Comparison of ENCODE assay signal across 27 mouse cellular contexts in the genomic region with DNA sequence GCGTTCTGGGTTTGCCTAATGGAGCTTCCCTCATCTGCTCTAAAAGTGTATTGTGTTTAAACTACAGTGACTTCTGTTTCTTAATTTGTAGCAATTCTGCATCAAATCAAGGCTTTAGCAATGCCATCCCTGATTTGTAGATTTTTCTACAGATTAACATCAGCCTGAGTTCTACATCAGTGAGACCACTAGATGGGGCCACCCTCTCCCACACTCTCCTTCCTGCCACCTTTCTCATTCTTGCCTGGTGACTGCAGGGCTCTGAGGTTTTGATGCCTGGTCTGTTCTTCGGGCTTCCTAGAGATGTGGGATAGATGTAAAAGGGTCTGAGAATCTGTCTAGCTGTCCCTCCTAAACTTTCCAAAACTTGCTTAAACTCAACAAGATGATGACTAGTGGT. TPM values are rescaled to one million over a fixed set of nuclear protein-coding genes. Genes with fewer than 3 reads are reported as not detected.
A peak's percentile ranks its signal among the peaks of the same experiment; 100 is the strongest.
DNase-seq lines count a peak whose midpoint lies in the region; ATAC-seq and TF ChIP-seq lines count a peak whose summit lies in the region.
"Had no signal": no experiment of that assay in that cellular context is flagged by ENCODE, and none has a peak within 500 bp of the region (broad histone marks: within the 10 kb centered on the region; RNA-seq: fewer than 3 reads in every experiment).

No protein-coding gene starts in this region.

- H3K4me3 ChIP-seq in intestine, postnatal 0 days (ENCODE audit: low read depth, low read length): no peak overlapping the region
- H3K4me3 ChIP-seq in intestine, embryonic 16.5 days (ENCODE audit: low read length): no peak overlapping the region
- no peak overlapping the region for H3K4me3 ChIP-seq in E14TG2a.4 (replicated peaks; ENCODE audit: low read length)
- H3K4me3 ChIP-seq: embryonic facial prominence, embryonic 10.5 days; heart, embryonic 10.5 days; hindbrain, embryonic 15.5 days; intestine, embryonic 15.5 days; stomach, embryonic 15.5 days had no signal

- no peak overlapping the region for H3K27ac ChIP-seq in intestine, postnatal 0 days (ENCODE audit: low read depth, low read length)
- no peak overlapping the region for H3K27ac ChIP-seq in intestine, embryonic 16.5 days (ENCODE audit: low read length)
- H3K27ac ChIP-seq: embryonic facial prominence, embryonic 10.5 days; heart, embryonic 10.5 days; hindbrain, embryonic 15.5 days; intestine, embryonic 15.5 days; macrophage; stomach, embryonic 15.5 days had no signal

- no peaks in the 10 kb centered on the region for H3K4me1 ChIP-seq in intestine, postnatal 0 days (replicated peaks; ENCODE audit: control insufficient read depth, insufficient read depth, low read length)
- H3K4me1 ChIP-seq in intestine, embryonic 16.5 days (ENCODE audit: control insufficient read depth, insufficient read depth, low read length): no peaks in the 10 kb centered on the region
- H3K4me1 ChIP-seq in E14TG2a.4 (replicated peaks; ENCODE audit: low read depth, low read length): no peaks in the 10 kb centered on the region
- H3K4me1 ChIP-seq: embryonic facial prominence, embryonic 10.5 days; heart, embryonic 10.5 days; hindbrain, embryonic 15.5 days; intestine, embryonic 15.5 days; stomach, embryonic 15.5 days had no signal

- no peak overlapping the region for H3K4me2 ChIP-seq in intestine, postnatal 0 days (replicated peaks; ENCODE audit: low read depth)
- H3K4me2 ChIP-seq in intestine, embryonic 16.5 days (ENCODE audit: low read depth, low read length): no peak overlapping the region
- H3K4me2 ChIP-seq: hindbrain, embryonic 15.5 days; intestine, embryonic 15.5 days; stomach, embryonic 15.5 days had no signal

- H3K27me3 ChIP-seq in intestine, postnatal 0 days (replicated peaks; ENCODE audit: control insufficient read depth, insufficient read depth, low read length): no peaks in the 10 kb centered on the region
- H3K27me3 ChIP-seq in intestine, embryonic 16.5 days (replicated peaks; ENCODE audit: control insufficient read depth, insufficient read depth, low read length): no peaks in the 10 kb centered on the region
- H3K27me3 ChIP-seq in E14TG2a.4 (ENCODE audit: insufficient read depth, low read length): no peaks in the 10 kb centered on the region
- H3K27me3 ChIP-seq: hindbrain, embryonic 15.5 days; intestine, embryonic 15.5 days; stomach, embryonic 15.5 days had no signal

- 71% methylated on average over 2 of the region's 2 CpGs for WGBS in intestine, postnatal 0 days
- 85% methylated on average over 2 of the region's 2 CpGs for WGBS in intestine, embryonic 16.5 days

- H3K9me3 ChIP-seq in intestine, postnatal 0 days (ENCODE audit: control insufficient read depth): no peaks in the 10 kb centered on the region
- no peaks in the 10 kb centered on the region for H3K9me3 ChIP-seq in intestine, embryonic 16.5 days (ENCODE audit: control insufficient read depth, low read length)
- H3K9me3 ChIP-seq in E14TG2a.4 (ENCODE audit: low read length): no peaks in the 10 kb centered on the region
- H3K9me3 ChIP-seq: embryonic facial prominence, embryonic 10.5 days; heart, embryonic 10.5 days; hindbrain, embryonic 15.5 days; intestine, embryonic 15.5 days; stomach, embryonic 15.5 days had no signal

- no peak for ATAC-seq in intestine, postnatal 0 days
- no peak for ATAC-seq in intestine, embryonic 16.5 days
- ATAC-seq: activated CD4-positive, CD25-positive, alpha-beta regulatory T cell, adult 4 months; forebrain, embryonic 16.5 days; intestine, embryonic 15.5 days; midbrain, embryonic 16.5 days had no signal

- DNase-seq in lung, postnatal 36 days: peak; percentile 1
- DNase-seq in lung, postnatal 25 days (ENCODE audit: low spot score): no peak
- DNase-seq in right cerebral cortex, postnatal 25 days: no peak
- DNase-seq in layer of hippocampus, adult 8-10 months (ENCODE audit: low spot score in 2 of 2): no peak
- DNase-seq: adrenal gland, postnatal 10 days; cerebellum, adult 2 months; heart, postnatal 4 days; left cerebral cortex, postnatal 4 days; thymus, adult 18-20 months; thymus, postnatal 36 days had no signal

- TF ChIP-seq CTCF in intestine, postnatal 0 days (IDR thresholded peaks at IDR 0.05; ENCODE audit: low read depth): peak; percentile 41; the same call in 1 of the 2 replicates
- TF ChIP-seq CTCF in E14TG2a.4 (conservative IDR thresholded peaks at IDR 0.05; ENCODE audit: low read length): 0 out of 2 replicates have a peak, but pooled peaks have one; percentile 3

- no peaks in the 10 kb centered on the region for H3K36me3 ChIP-seq in intestine, postnatal 0 days (ENCODE audit: control insufficient read depth, insufficient read depth)
- H3K36me3 ChIP-seq in intestine, embryonic 16.5 days (ENCODE audit: control insufficient read depth, insufficient read depth, low read length): no peaks in the 10 kb centered on the region
- no peaks in the 10 kb centered on the region for H3K36me3 ChIP-seq in E14TG2a.4 (ENCODE audit: insufficient read depth, low read length)
- H3K36me3 ChIP-seq: embryonic facial prominence, embryonic 10.5 days; heart, embryonic 10.5 days; hindbrain, embryonic 15.5 days; intestine, embryonic 15.5 days; stomach, embryonic 15.5 days had no signal

- no peak overlapping the region for H3K9ac ChIP-seq in intestine, postnatal 0 days (ENCODE audit: low read depth, low read length)
- H3K9ac ChIP-seq in intestine, embryonic 16.5 days (ENCODE audit: low read depth, low read length): no peak overlapping the region
- H3K9ac ChIP-seq: hindbrain, embryonic 15.5 days; intestine, embryonic 15.5 days; stomach, embryonic 15.5 days had no signal

RNA-seq across cellular contexts. Expression of a gene that starts 30.8 kb away (rescaled TPM):
- 1.7 and 1.8 TPM in 2 replicates for polyA plus RNA-seq in intestine, postnatal 0 days (2015; fragmentation: Nextera tagmentation; extraction: Ambion mirVana)
- polyA plus RNA-seq in intestine, embryonic 16.5 days (2015; fragmentation: Nextera tagmentation; extraction: Ambion mirVana): 1.2 and 1.3 TPM in 2 replicates
- not detected for total RNA-seq in layer of hippocampus, adult 8-10 months (2022)
- total RNA-seq: layer of hippocampus, postnatal 10 days; left cerebral cortex, postnatal 4 days; MEL had no signal
- polyA plus RNA-seq: activated CD4-positive, CD25-positive, alpha-beta regulatory T cell, adult 4 months; cerebellum, adult 2 months; forebrain, embryonic 16.5 days; neural tube, embryonic 14.5 days had no signal

RNA-seq across cellular contexts. Expression of a gene that starts 44.9 kb away (rescaled TPM):
- polyA plus RNA-seq in intestine, postnatal 0 days (2015; fragmentation: Nextera tagmentation; extraction: Ambion mirVana): not detected in 2 replicates
- 0.12 TPM in 1 of 2 replicates, not detected in the other for polyA plus RNA-seq in intestine, embryonic 16.5 days (2015; fragmentation: Nextera tagmentation; extraction: Ambion mirVana)
- not detected for total RNA-seq in layer of hippocampus, adult 8-10 months (2022)
- total RNA-seq: heart, postnatal 4 days; layer of hippocampus, postnatal 10 days; left cerebral cortex, adult 8-10 months; left cerebral cortex, postnatal 4 days; MEL had no signal
- polyA plus RNA-seq: activated CD4-positive, CD25-positive, alpha-beta regulatory T cell, adult 4 months; cerebellum, adult 2 months; embryonic facial prominence, embryonic 10.5 days; forebrain, embryonic 16.5 days; heart, embryonic 10.5 days; heart, embryonic 16.5 days; hindbrain, embryonic 15.5 days; intestine, embryonic 15.5 days; midbrain, embryonic 16.5 days; neural tube, embryonic 14.5 days; stomach, embryonic 15.5 days had no signal
